Mouse (Mus musculus): ENCODE measurements around the gene Abcf2. TPM values are rescaled to one million over a fixed set of nuclear protein-coding genes. Genes with fewer than 3 reads are reported as not detected.

Gene Abcf2
- polyA plus RNA-seq, 1 experiment from 2014 or later = 74.4 TPM

- Histone ChIP-seq H3K27ac (no peak overlapping the region), H3K27me3 (ENCODE audit: insufficient read depth, low read length) (no peaks in the 10 kb centered on the region), H3K9me3 (replicated peaks; ENCODE audit: low read length) (no peaks in the 10 kb centered on the region), H3K9ac (ENCODE audit: low read depth, low read length) (no peak overlapping the region), H3K4me3 (replicated peaks; ENCODE audit: low read depth, low read length) (no peak overlapping the region), H3K4me1 (replicated peaks; ENCODE audit: insufficient read depth, low read length) (peaks cover 9% of the 10 kb centered on the region), H3K36me3 (ENCODE audit: insufficient read depth, low read length) (no peaks in the 10 kb centered on the region), H3K4me2 (ENCODE audit: low read length) (no peak overlapping the region)
- no peak for ATAC-seq (replicated peaks; ENCODE audit: low FRiP score, low read depth)
- WGBS = 46% methylated on average over 5 of the region's 5 CpGs
- DNase-seq (ENCODE audit: low spot score) = no peak
- TF ChIP-seq CTCF (IDR thresholded peaks at IDR 0.05; ENCODE audit: low read depth) = no peak
Observed at GRCm38 (mm10) chr5:24609388-24609787, 32.1 kb upstream of the Abcf2 start.

- Histone ChIP-seq H3K9me3 (replicated peaks; ENCODE audit: low read length) (no peaks in the 10 kb centered on the region), H3K9ac (ENCODE audit: low read depth, low read length) (0 out of 2 replicates have a peak overlapping the region, but pooled peaks have one; percentile 82), H3K27me3 (ENCODE audit: insufficient read depth, low read length) (no peaks in the 10 kb centered on the region), H3K4me1 (replicated peaks; ENCODE audit: insufficient read depth, low read length) (peaks cover 32% of the 10 kb centered on the region), H3K27ac (0 out of 2 replicates have a peak overlapping the region, but pooled peaks have one; percentile 39), H3K4me3 (replicated peaks; ENCODE audit: low read depth, low read length) (no peak overlapping the region), H3K36me3 (ENCODE audit: insufficient read depth, low read length) (no peaks in the 10 kb centered on the region), H3K4me2 (ENCODE audit: low read length) (peak overlapping the region; percentile 8)
- TF ChIP-seq CTCF (IDR thresholded peaks at IDR 0.05; ENCODE audit: low read depth) = 0 out of 2 replicates have a peak, but pooled peaks have one; percentile 10
- ATAC-seq (replicated peaks; ENCODE audit: low FRiP score, low read depth) (no peak), DNase-seq (ENCODE audit: low spot score) (no peak)
- 37% methylated on average over 14 of the region's 14 CpGs for WGBS
Observed at GRCm38 (mm10) chr5:24605980-24606665, 28.9 kb upstream of the Abcf2 start.

- Histone ChIP-seq H3K36me3 (ENCODE audit: insufficient read depth, low read length) (no peaks in the 10 kb centered on the region), H3K27me3 (ENCODE audit: insufficient read depth, low read length) (no peaks in the 10 kb centered on the region), H3K4me2 (ENCODE audit: low read length) (peak overlapping the region; percentile 55), H3K4me1 (replicated peaks; ENCODE audit: insufficient read depth, low read length) (peaks cover 36% of the 10 kb centered on the region), H3K27ac (peak overlapping the region; percentile 93), H3K4me3 (replicated peaks; ENCODE audit: low read depth, low read length) (peak overlapping the region; percentile 74), H3K9me3 (replicated peaks; ENCODE audit: low read length) (no peaks in the 10 kb centered on the region), H3K9ac (ENCODE audit: low read depth, low read length) (peak overlapping the region; percentile 82)
- 11% methylated on average over 6 of the region's 6 CpGs for WGBS
- ATAC-seq (replicated peaks; ENCODE audit: low FRiP score, low read depth) (no peak), DNase-seq (ENCODE audit: low spot score) (no peak)
- no peak for TF ChIP-seq CTCF (IDR thresholded peaks at IDR 0.05; ENCODE audit: low read depth)
Observed at GRCm38 (mm10) chr5:24605321-24605979, 28.2 kb upstream of the Abcf2 start.

- Histone ChIP-seq H3K4me2 (ENCODE audit: low read length) (peak overlapping the region; percentile 55), H3K4me3 (replicated peaks; ENCODE audit: low read depth, low read length) (peak overlapping the region; percentile 74), H3K9me3 (replicated peaks; ENCODE audit: low read length) (no peaks in the 10 kb centered on the region), H3K27me3 (ENCODE audit: insufficient read depth, low read length) (no peaks in the 10 kb centered on the region), H3K27ac (peak overlapping the region; percentile 93), H3K9ac (ENCODE audit: low read depth, low read length) (peak overlapping the region; percentile 82), H3K4me1 (replicated peaks; ENCODE audit: insufficient read depth, low read length) (peaks cover 36% of the 10 kb centered on the region), H3K36me3 (ENCODE audit: insufficient read depth, low read length) (no peaks in the 10 kb centered on the region)
- DNase-seq (ENCODE audit: low spot score) (peak; percentile 97), ATAC-seq (replicated peaks; ENCODE audit: low FRiP score, low read depth) (peak; percentile 72)
- WGBS = under 1% methylated on average over 39 of the region's 46 CpGs
- TF ChIP-seq CTCF (IDR thresholded peaks at IDR 0.05; ENCODE audit: low read depth) = peak; percentile 53; the same call in 1 of the 2 replicates
Observed at GRCm38 (mm10) chr5:24604656-24605100, 27.4 kb upstream of the Abcf2 start.

GRCm38 (mm10) chr5:24604080-24604655 is 26.9 kb upstream of the Abcf2 start:
- DNase-seq (ENCODE audit: low spot score) = no peak
- H3K27ac ChIP-seq = peak overlapping the region; percentile 93
- H3K27me3 ChIP-seq (ENCODE audit: insufficient read depth, low read length) = no peaks in the 10 kb centered on the region
- 14% methylated on average over 12 of the region's 12 CpGs for WGBS
- H3K36me3 ChIP-seq (ENCODE audit: insufficient read depth, low read length) = no peaks in the 10 kb centered on the region
- no peaks in the 10 kb centered on the region for H3K9me3 ChIP-seq (replicated peaks; ENCODE audit: low read length)
- peaks cover 38% of the 10 kb centered on the region for H3K4me1 ChIP-seq (replicated peaks; ENCODE audit: insufficient read depth, low read length)
- TF ChIP-seq CTCF (IDR thresholded peaks at IDR 0.05; ENCODE audit: low read depth) = no peak
- peak overlapping the region; percentile 82 for H3K9ac ChIP-seq (ENCODE audit: low read depth, low read length)
- peak overlapping the region; percentile 55 for H3K4me2 ChIP-seq (ENCODE audit: low read length)
- peak overlapping the region; percentile 74 for H3K4me3 ChIP-seq (replicated peaks; ENCODE audit: low read depth, low read length)
- no peak for ATAC-seq (replicated peaks; ENCODE audit: low FRiP score, low read depth)

GRCm38 (mm10) chr5:24603431-24604010 is 26.3 kb upstream of the Abcf2 start:
- no peak for TF ChIP-seq CTCF (IDR thresholded peaks at IDR 0.05; ENCODE audit: low read depth)
- no peak for ATAC-seq (replicated peaks; ENCODE audit: low FRiP score, low read depth)
- Histone ChIP-seq H3K4me1 (replicated peaks; ENCODE audit: insufficient read depth, low read length) (peaks cover 44% of the 10 kb centered on the region), H3K9ac (ENCODE audit: low read depth, low read length) (0 out of 2 replicates have a peak overlapping the region, but pooled peaks have one; percentile 13), H3K27me3 (ENCODE audit: insufficient read depth, low read length) (peaks cover 4% of the 10 kb centered on the region; the same call in 1 of the 2 replicates), H3K9me3 (replicated peaks; ENCODE audit: low read length) (no peaks in the 10 kb centered on the region), H3K4me2 (ENCODE audit: low read length) (peak overlapping the region; percentile 93), H3K4me3 (replicated peaks; ENCODE audit: low read depth, low read length) (no peak overlapping the region), H3K27ac (peak overlapping the region; percentile 98), H3K36me3 (ENCODE audit: insufficient read depth, low read length) (no peaks in the 10 kb centered on the region)
- no peak for DNase-seq (ENCODE audit: low spot score)
- 55% methylated on average over 8 of the region's 8 CpGs for WGBS

Data from kidney, postnatal 0 days (tissue).